Mouse (Mus musculus) 3T3-L1 (cell line): ENCODE results near the gene Mamdc2.
A peak's percentile ranks its signal among the peaks of the same experiment; 100 is the strongest.

Source experiments
- DNase-seq: peaks from one replicate; pipeline ENCODE4 v3.0.0-alpha.2; 2015; ENCODE audit warnings: low read depth, low spot score

Mamdc2 gene

GRCm38 (mm10) chr19:23360536-23360935 is 87.7 kb downstream of the Mamdc2 start:
- DNase-seq, result no peak

- DNase-seq, result no peak
Observed at GRCm38 (mm10) chr19:23357253-23357652, 91.0 kb downstream of the Mamdc2 start.

GRCm38 (mm10) chr19:23354738-23355137 is 93.5 kb downstream of the Mamdc2 start:
- DNase-seq, result peak; percentile 60

GRCm38 (mm10) chr19:23353881-23354401 is 94.3 kb downstream of the Mamdc2 start:
- peak; percentile 28 for DNase-seq

- no peak for DNase-seq
Observed at GRCm38 (mm10) chr19:23353161-23353560, 95.1 kb downstream of the Mamdc2 start.

DNA sequence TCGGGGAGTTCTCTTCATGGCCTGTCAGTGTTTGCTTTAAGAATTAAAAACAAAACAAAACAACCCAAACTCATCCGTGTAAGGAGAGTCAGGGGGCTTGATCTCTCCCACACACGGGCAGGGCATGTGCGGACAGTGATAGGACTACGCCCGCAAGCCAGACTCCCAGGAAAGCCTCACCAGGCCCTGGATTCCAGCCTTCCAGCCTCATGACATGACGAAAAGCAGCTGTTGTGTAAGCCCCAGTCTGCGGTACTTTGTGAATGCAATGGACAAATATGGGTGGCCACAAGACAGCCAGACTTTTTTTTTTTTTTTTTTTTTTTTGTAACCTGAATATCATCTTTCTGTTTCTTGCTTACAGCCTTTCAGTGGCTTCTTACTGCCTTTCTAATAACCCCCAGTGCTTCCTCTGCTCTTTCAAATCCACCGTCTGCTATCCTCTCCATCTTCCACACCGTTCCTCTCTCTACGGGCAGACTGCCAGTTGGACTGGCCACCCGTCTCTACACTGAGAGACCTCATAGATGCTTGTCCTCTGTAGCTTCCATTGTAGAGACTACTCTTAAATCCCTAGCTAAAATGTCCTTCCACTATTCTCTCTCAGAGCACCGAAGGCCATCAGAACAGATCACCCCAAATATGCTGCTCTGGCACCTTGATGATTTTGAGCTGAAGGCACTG is 96.3 kb downstream of the Mamdc2 start:
- DNase-seq, result no peak

GRCm38 (mm10) chr19:23349930-23350329 is 98.3 kb downstream of the Mamdc2 start:
- DNase-seq, result no peak

- DNase-seq, result no peak
Observed at GRCm38 (mm10) chr19:23342782-23343181, 105.5 kb downstream of the Mamdc2 start.

GRCm38 (mm10) chr19:23332883-23333282 is 115.4 kb downstream of the Mamdc2 start:
- DNase-seq, result no peak

DNA sequence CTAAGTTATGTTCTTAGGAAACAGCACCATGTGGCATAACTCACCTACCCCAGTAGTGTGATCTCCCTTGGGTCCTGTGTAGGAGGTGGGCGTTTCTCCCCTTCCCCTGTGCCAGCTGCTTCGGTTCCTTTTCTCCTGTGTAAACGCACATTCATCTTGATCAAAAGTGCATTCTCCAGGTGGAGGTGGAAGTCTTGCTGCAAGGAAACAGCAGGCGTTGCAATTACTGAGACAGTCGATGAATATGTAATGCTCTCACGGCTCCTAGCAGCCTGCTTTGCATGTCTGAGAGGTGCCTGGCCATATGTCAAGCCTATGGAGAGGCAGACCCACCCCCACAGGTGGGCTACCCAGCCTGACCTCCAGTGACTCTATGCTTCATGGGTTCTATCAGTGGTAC is 117.4 kb downstream of the Mamdc2 start:
- no peak for DNase-seq

DNA sequence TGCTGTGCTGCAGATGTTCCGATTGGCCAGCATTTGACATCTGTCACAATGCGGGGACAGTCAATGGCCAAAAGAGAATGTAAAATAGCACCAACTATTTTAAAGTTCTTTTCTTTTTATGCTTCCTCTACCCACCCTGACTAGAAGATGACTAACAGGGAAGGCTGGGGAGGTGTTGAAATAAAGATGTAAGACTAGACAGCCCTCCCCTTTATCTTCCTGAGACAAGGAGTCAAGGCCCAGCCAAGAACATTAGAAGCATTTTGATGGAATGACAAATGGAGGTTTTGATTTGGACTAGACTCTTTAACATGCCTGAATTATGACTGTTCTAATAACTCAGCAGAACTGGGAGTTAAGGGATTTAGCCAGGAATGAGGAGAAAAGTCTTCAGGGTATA is 118.9 kb downstream of the Mamdc2 start:
- peak; percentile 94 for DNase-seq

- peak; percentile 88 for DNase-seq
Observed at GRCm38 (mm10) chr19:23327056-23327640, 121.1 kb downstream of the Mamdc2 start.

GRCm38 (mm10) chr19:23323107-23323506 is 125.1 kb downstream of the Mamdc2 start:
- DNase-seq, result no peak

- no peak for DNase-seq
Observed at GRCm38 (mm10) chr19:23317989-23318358, 130.3 kb downstream of the Mamdc2 start.

GRCm38 (mm10) chr19:23317295-23317988 is 130.8 kb downstream of the Mamdc2 start:
- no peak for DNase-seq

DNA sequence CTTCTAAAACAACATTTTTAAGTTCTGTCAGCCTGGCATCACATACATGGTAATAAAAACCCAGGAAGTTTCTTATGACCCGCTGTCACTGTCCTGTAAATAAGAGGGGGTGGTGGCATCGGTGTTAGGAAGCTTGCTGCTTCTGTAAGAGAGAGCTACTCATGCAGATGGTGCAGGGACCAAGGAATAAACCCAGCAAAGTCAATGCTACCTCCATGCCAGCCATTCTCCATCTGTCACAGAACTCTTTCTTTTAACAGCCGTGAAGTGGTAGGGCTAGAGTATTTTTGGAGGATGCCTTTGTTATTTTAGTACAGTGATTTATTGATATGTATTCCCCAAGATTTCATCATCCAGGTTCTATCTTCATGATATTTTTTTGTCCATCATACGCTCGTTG is 131.4 kb downstream of the Mamdc2 start:
- DNase-seq, result no peak

DNA sequence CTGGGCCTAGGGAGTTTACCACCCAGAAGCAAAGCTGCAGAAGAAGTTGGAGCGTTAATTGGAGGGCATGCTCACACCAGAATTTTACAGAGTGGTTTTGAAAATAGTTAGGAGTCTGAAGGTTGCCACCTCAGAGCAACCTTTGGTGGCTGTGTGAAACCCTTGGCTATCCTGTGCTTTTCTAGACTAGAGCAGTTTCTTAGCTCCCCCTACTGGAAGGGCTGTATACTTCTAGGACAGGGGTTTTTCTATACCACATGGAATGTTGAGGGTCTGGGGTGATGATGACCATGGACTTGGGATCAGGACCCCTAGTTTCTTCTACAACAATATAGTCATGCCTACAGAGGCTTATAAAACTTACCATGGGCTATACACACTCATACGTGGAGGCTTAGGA is 138.3 kb downstream of the Mamdc2 start:
- DNase-seq, result no peak

- no peak for DNase-seq
Observed at GRCm38 (mm10) chr19:23306671-23307070, 141.6 kb downstream of the Mamdc2 start.

GRCm38 (mm10) chr19:23299987-23300386 is 148.3 kb downstream of the Mamdc2 start:
- DNase-seq, result no peak

DNA sequence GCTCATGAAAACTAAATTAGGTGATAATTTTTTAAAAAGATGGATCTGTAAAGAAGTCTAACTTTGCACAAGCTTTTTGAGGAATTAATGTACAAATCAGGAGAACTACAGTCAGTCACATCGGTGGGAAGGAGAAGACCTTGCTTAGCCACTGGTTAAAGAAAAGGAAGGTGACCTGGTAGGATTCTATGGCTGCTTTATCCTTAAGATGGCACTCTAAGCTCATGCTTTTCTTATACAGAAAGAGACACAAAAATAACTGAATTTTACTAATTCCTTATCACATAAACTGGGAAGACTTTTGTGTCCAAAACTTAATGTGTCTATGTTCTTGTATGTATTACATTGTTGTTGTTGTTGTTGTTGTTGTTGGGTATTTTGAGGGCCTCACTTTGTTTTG is 149.3 kb downstream of the Mamdc2 start:
- peak; percentile 43 for DNase-seq

- DNase-seq, result no peak
Observed at GRCm38 (mm10) chr19:23297191-23297590, 151.1 kb downstream of the Mamdc2 start.

GRCm38 (mm10) chr19:23289251-23289650 is 159.0 kb downstream of the Mamdc2 start:
- DNase-seq, result no peak
